Mouse (Mus musculus) megakaryocyte, embryonic 14.5 days (primary cell): ENCODE data around the gene Dop1b.

Experiments used
- FLI1 ChIP-seq: IDR thresholded peaks from 2 replicates; pipeline ENCODE4 v1.6.1; 2012; ENCODE audit warnings: low read length, inconsistent platforms, mixed read lengths
- GATA1 ChIP-seq: IDR thresholded peaks from 3 replicates; pipeline ENCODE4 v1.6.1; 2012; ENCODE audit warnings: mixed read lengths, low read length, inconsistent platforms, borderline replicate concordance

DNA sequence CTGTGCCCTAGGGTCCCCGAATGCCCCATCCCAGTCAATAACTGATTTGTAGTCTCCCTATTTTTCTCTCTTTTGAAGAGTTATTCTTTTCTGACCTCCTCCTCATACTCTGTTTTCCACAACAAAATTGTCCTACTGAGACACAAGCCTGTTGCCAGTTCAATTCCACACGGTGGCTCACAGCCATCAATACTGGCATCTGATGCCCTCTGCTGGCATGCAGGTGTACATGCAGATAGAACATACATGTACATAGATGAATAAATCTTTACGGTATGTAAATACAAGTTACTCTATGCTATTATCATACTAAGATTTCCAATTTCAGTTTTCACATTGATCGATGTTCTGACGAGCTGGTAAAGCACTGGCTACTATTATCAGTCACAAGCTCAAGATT, 40.6 kb upstream of the Dop1b start:
- TF ChIP-seq GATA1 = no peak
- TF ChIP-seq FLI1 = no peak
